Mouse (Mus musculus): ENCODE data around the gene Inpp4b.

- TF ChIP-seq CTCF (IDR thresholded peaks at IDR 0.05; ENCODE audit: low read depth, low read length) (no peak), POLR2A (IDR thresholded peaks at IDR 0.05; ENCODE audit: borderline replicate concordance, low read depth, low read length) (no peak)
These were observed 408.8 kb downstream of the Inpp4b start for GRCm38 (mm10) chr8:81751159-81751558.

Measured in bone marrow macrophage, adult 2 months (primary cell).